Mouse (Mus musculus) C2C12 (cell line): Measurements from ENCODE around the gene Mrps7.

Experiments used
- CTCF ChIP-seq: IDR thresholded peaks from one replicate; pipeline ENCODE4 v1.5.1; 2011; ENCODE audit not compliant: control insufficient read depth, insufficient read depth, insufficient read length
- MAX ChIP-seq: IDR thresholded peaks from one replicate; pipeline ENCODE4 v1.6.1; 2011; ENCODE audit warnings: mild to moderate bottlenecking, control low read depth
- MYOD1 ChIP-seq: IDR thresholded peaks from one replicate; pipeline ENCODE4 v1.6.1; 2011; ENCODE audit warnings: low read depth; ENCODE audit not compliant: control insufficient read depth, insufficient read length
- MYOG ChIP-seq: IDR thresholded peaks from one replicate; pipeline ENCODE4 v1.6.1; 2011; ENCODE audit not compliant: control insufficient read depth, insufficient read length; ENCODE audit errors: extremely low read depth
- USF1 ChIP-seq: IDR thresholded peaks from one replicate; pipeline ENCODE4 v1.6.1; 2011; ENCODE audit warnings: low read depth, mild to moderate bottlenecking, control low read depth, moderate library complexity

- TF ChIP-seq CTCF (no peak), MAX (no peak), MYOD1 (no peak), MYOG (no peak), USF1 (no peak)
These were observed 8.3 kb downstream of the Mrps7 start for GRCm38 (mm10) chr11:115612059-115612409.
